In the genomic region with DNA sequence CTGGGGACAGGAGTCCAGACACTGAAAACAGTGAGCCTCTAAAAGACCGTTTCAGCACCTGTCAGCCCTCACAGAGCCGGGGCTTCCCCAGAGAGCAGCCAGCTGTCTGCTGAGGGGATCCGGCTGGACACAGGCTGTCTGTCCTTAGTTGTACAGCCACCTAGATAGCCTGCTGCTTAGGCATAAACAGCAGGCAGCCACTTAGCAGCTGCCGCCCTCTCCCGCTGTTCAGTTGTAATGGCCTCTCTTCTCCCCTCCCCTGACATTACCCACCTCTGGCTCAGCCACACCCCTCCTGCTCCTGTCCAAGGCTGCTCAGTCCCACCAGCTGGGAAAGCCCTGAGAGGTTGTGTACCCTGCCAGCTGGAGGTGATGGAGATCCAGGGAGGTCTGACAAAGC, we compare ENCODE assay signal across 9 mouse cellular contexts. TPM values are rescaled to one million over a fixed set of nuclear protein-coding genes. Genes with fewer than 3 reads are reported as not detected.
DNase-seq lines count a peak whose midpoint lies in the region; ATAC-seq lines count a peak whose summit lies in the region.
"Had no signal": no experiment of that assay in that cellular context is flagged by ENCODE, and none has a peak within 500 bp of the region (broad histone marks: within the 10 kb centered on the region; RNA-seq: fewer than 3 reads in every experiment).

No protein-coding gene starts in this region.

- 0 out of 2 replicates have a peak overlapping the region, but pooled peaks have one; percentile 9 for H3K4me2 ChIP-seq in forebrain, embryonic 11.5 days (ENCODE audit: low read depth, low read length, severe bottlenecking)
- no peak overlapping the region for H3K4me2 ChIP-seq in limb, embryonic 11.5 days (ENCODE audit: low read depth, severe bottlenecking)
- H3K4me2 ChIP-seq in stomach, embryonic 15.5 days = 0 out of 2 replicates have a peak overlapping the region, but pooled peaks have one; percentile 4

- H3K4me3 ChIP-seq in forebrain, embryonic 11.5 days (ENCODE audit: low read depth, low read length) = no peak overlapping the region
- H3K4me3 ChIP-seq in limb, embryonic 11.5 days (ENCODE audit: low read depth, low read length) = no peak overlapping the region
- no peak overlapping the region for H3K4me3 ChIP-seq in stomach, embryonic 15.5 days (replicated peaks)

- no peak overlapping the region for H3K9ac ChIP-seq in forebrain, embryonic 11.5 days (ENCODE audit: low read length)
- no peak overlapping the region for H3K9ac ChIP-seq in limb, embryonic 11.5 days (ENCODE audit: low read length)
- H3K9ac ChIP-seq in stomach, embryonic 15.5 days = no peak overlapping the region

- peak overlapping the region; percentile 68 for H3K27ac ChIP-seq in forebrain, embryonic 11.5 days (ENCODE audit: low read depth, low read length)
- H3K27ac ChIP-seq in limb, embryonic 11.5 days (replicated peaks; ENCODE audit: low read depth, low read length) = no peak overlapping the region
- H3K27ac ChIP-seq in stomach, embryonic 15.5 days = no peak overlapping the region

- peak; percentile 7; the same call in 1 of the 2 replicates for ATAC-seq in forebrain, embryonic 11.5 days (replicated peaks; ENCODE audit: low FRiP score)
- ATAC-seq in limb, embryonic 11.5 days (ENCODE audit: insufficient number of reproducible peaks, low FRiP score, low TSS enrichment, low read depth) = peak; percentile 40
- peak; percentile 15; the same call in 1 of the 2 replicates for ATAC-seq in stomach, embryonic 15.5 days (ENCODE audit: insufficient read depth, low FRiP score, low read depth)

- 0 out of 2 replicates have a peak, but pooled peaks cover 2% of the 10 kb centered on the region for H3K27me3 ChIP-seq in forebrain, embryonic 11.5 days (ENCODE audit: control insufficient read depth, insufficient read depth, low read length)
- H3K27me3 ChIP-seq in limb, embryonic 11.5 days (ENCODE audit: control insufficient read depth, insufficient read depth, low read length) = peaks cover 2% of the 10 kb centered on the region; the same call in 1 of the 2 replicates
- H3K27me3 ChIP-seq in stomach, embryonic 15.5 days (replicated peaks) = no peaks in the 10 kb centered on the region

- DNase-seq in lung, postnatal 10 days = peak; percentile 58
- no peak for DNase-seq in lung, postnatal 25 days (ENCODE audit: low spot score)
- peak; percentile 60 for DNase-seq in forebrain, embryonic 11.5 days (ENCODE audit: low spot score)
- peak; percentile 32 for DNase-seq in limb, embryonic 11.5 days (ENCODE audit: low spot score)
- no peak for DNase-seq in layer of hippocampus, adult 9-10 months (ENCODE audit: low spot score)
- DNase-seq in layer of hippocampus, adult 8-10 months (ENCODE audit: low spot score in 2 of 2) = no peak
- DNase-seq: cerebellum, adult 9-10 months; thymus, postnatal 25 days had no signal

- no peaks in the 10 kb centered on the region for H3K9me3 ChIP-seq in forebrain, embryonic 11.5 days (ENCODE audit: control insufficient read depth, low read length)
- no peaks in the 10 kb centered on the region for H3K9me3 ChIP-seq in limb, embryonic 11.5 days (ENCODE audit: control insufficient read depth, low read length)
- H3K9me3 ChIP-seq in stomach, embryonic 15.5 days = no peaks in the 10 kb centered on the region

- peaks cover 20% of the 10 kb centered on the region for H3K4me1 ChIP-seq in forebrain, embryonic 11.5 days (replicated peaks; ENCODE audit: control insufficient read depth, insufficient read depth, low read length)
- H3K4me1 ChIP-seq in limb, embryonic 11.5 days (ENCODE audit: control insufficient read depth, insufficient read depth, low read length) = peaks cover 12% of the 10 kb centered on the region
- peaks cover 32% of the 10 kb centered on the region for H3K4me1 ChIP-seq in stomach, embryonic 15.5 days

- whole genome bisulfite sequencing in forebrain, embryonic 11.5 days = 4% methylated on average over 5 of the region's 5 CpGs
- 2% methylated on average over 5 of the region's 5 CpGs for WGBS in limb, embryonic 11.5 days
- 15% methylated on average over 5 of the region's 5 CpGs for WGBS in stomach, embryonic 15.5 days

- no peaks in the 10 kb centered on the region for H3K36me3 ChIP-seq in forebrain, embryonic 11.5 days (ENCODE audit: control insufficient read depth, insufficient read depth, low read length)
- no peaks in the 10 kb centered on the region for H3K36me3 ChIP-seq in limb, embryonic 11.5 days (ENCODE audit: control insufficient read depth, insufficient read depth, low read length)
- no peaks in the 10 kb centered on the region for H3K36me3 ChIP-seq in stomach, embryonic 15.5 days

RNA-seq across cellular contexts. Expression of a gene that starts 2.7 kb away (rescaled TPM):
- 20.7 and 22.7 TPM in 2 replicates for polyA plus RNA-seq in forebrain, embryonic 11.5 days (2014; fragmentation: Nextera tagmentation; extraction: Ambion mirVana)
- polyA plus RNA-seq in limb, embryonic 11.5 days (2014; fragmentation: Nextera tagmentation; extraction: Ambion mirVana) = 5.1 and 8.1 TPM in 2 replicates
- 10.1 and 10.6 TPM in 2 replicates for polyA plus RNA-seq in stomach, embryonic 15.5 days (2015; fragmentation: Nextera tagmentation; extraction: Ambion mirVana)
- 1 to 10 TPM; 4.7 to 7.3 (median 5.0) TPM for total RNA-seq in layer of hippocampus, adult 8-10 months (2022)

RNA-seq across cellular contexts. Expression of a gene that starts 20.6 kb away (rescaled TPM):
- polyA plus RNA-seq in forebrain, embryonic 11.5 days (2014; fragmentation: Nextera tagmentation; extraction: Ambion mirVana) = 3.9 and 5.0 TPM in 2 replicates
- 24.5 and 29.3 TPM in 2 replicates for polyA plus RNA-seq in limb, embryonic 11.5 days (2014; fragmentation: Nextera tagmentation; extraction: Ambion mirVana)
- polyA plus RNA-seq in stomach, embryonic 15.5 days (2015; fragmentation: Nextera tagmentation; extraction: Ambion mirVana) = 32.2 and 33.7 TPM in 2 replicates
- 1 to 10 TPM in 3 of 4 experiments, under 1 TPM in 1; 0.94 to 2.9 (median 1.9) TPM for total RNA-seq in layer of hippocampus, adult 8-10 months (2022)

RNA-seq across cellular contexts. Expression of a gene that starts 42.2 kb away (rescaled TPM):
- 351 and 359 TPM in 2 replicates for polyA plus RNA-seq in forebrain, embryonic 11.5 days (2014; fragmentation: Nextera tagmentation; extraction: Ambion mirVana)
- 300 and 303 TPM in 2 replicates for polyA plus RNA-seq in limb, embryonic 11.5 days (2014; fragmentation: Nextera tagmentation; extraction: Ambion mirVana)
- 132 and 135 TPM in 2 replicates for polyA plus RNA-seq in stomach, embryonic 15.5 days (2015; fragmentation: Nextera tagmentation; extraction: Ambion mirVana)
- 10 to 100 TPM; 19.8 to 22.8 (median 20.4) TPM for total RNA-seq in layer of hippocampus, adult 8-10 months (2022)

RNA-seq across cellular contexts. Expression of a gene that starts 45.7 kb away (rescaled TPM):
- 0.07 and 0.11 TPM in 2 replicates for polyA plus RNA-seq in forebrain, embryonic 11.5 days (2014; fragmentation: Nextera tagmentation; extraction: Ambion mirVana)
- polyA plus RNA-seq in limb, embryonic 11.5 days (2014; fragmentation: Nextera tagmentation; extraction: Ambion mirVana) = 0.04 and 0.10 TPM in 2 replicates
- 0.05 and 0.06 TPM in 2 replicates for polyA plus RNA-seq in stomach, embryonic 15.5 days (2015; fragmentation: Nextera tagmentation; extraction: Ambion mirVana)
- under 1 TPM; 0.53 to 0.82 (median 0.66) TPM for total RNA-seq in layer of hippocampus, adult 8-10 months (2022)

Comparison
In these comparisons a context has a peak if more than half of its experiments do, and no peak if none do; other contexts are left out.
1. DNase-seq: peak in lung, postnatal 10 days (single experiment), forebrain, embryonic 11.5 days (single experiment) and limb, embryonic 11.5 days (single experiment); none in lung, postnatal 25 days (single experiment), layer of hippocampus, adult 9-10 months (single experiment) and layer of hippocampus, adult 8-10 months (0 of 2).
2. Peak in every context shown above with its lines, with median percentiles within 50 percentile points of each other: ATAC-seq.